Mouse (Mus musculus) MEL (cell line): ENCODE data around the gene Mpi. TPM values are rescaled to one million over a fixed set of nuclear protein-coding genes. Genes with fewer than 3 reads are reported as not detected.
A peak's percentile ranks its signal among the peaks of the same experiment; 100 is the strongest.

ENCODE experiments used
- DNase-seq: peaks from one replicate; pipeline ENCODE4 v3.0.0; 2011; ENCODE audit warnings: low read depth, low spot score
- H3K27ac ChIP-seq: 2 replicates; pipeline ENCODE4 v1.5.1; 2012; ENCODE audit warnings: low read depth, mild to moderate bottlenecking, control low read depth, low read length, moderate library complexity; ENCODE audit not compliant: control insufficient read depth
- H3K27me3 ChIP-seq, 2 experiments: fragments of 150-350 bp in 1 of 2; sonication (generic) in 1 of 2; 2 replicates each; pipeline ENCODE4 v1.6.1; 2012; ENCODE audit warnings: low read length in 2 of 2, mild to moderate bottlenecking in 2 of 2, improper control_type of control experiment in 1 of 2, moderate library complexity in 1 of 2; ENCODE audit not compliant: insufficient read depth in 2 of 2, control insufficient read depth in 1 of 2
- H3K36me3 ChIP-seq, 2 experiments: 2 replicates each; pipeline ENCODE4 v1.6.1; 2012 to 2014; ENCODE audit warnings: low read length in 2 of 2, improper control_type of control experiment in 1 of 2, inconsistent platforms in 1 of 2, mild to moderate bottlenecking in 1 of 2; ENCODE audit not compliant: insufficient read depth in 2 of 2, control insufficient read depth in 1 of 2
- H3K4me1 ChIP-seq, 2 experiments: fragments of 150-350 bp in 1 of 2; sonication (generic) in 1 of 2; 2 replicates each; pipeline ENCODE4 v1.6.1; 2012; ENCODE audit warnings: low read length in 2 of 2, improper control_type of control experiment in 1 of 2, mild to moderate bottlenecking in 1 of 2; ENCODE audit not compliant: insufficient read depth in 2 of 2, control insufficient read depth in 1 of 2
- H3K4me3 ChIP-seq, 2 experiments: fragments of 150-350 bp in 1 of 2; sonication (generic) in 1 of 2; 2 replicates each; pipeline ENCODE4 v1.5.1; 2012; ENCODE audit warnings: low read depth in 2 of 2, low read length in 2 of 2, mild to moderate bottlenecking in 2 of 2, moderate library complexity in 2 of 2, control low read depth in 1 of 2, improper control_type of control experiment in 1 of 2; ENCODE audit not compliant: control insufficient read depth in 1 of 2, insufficient read depth in 1 of 2
- H3K79me2 ChIP-seq: 2 replicates; pipeline ENCODE4 v1.6.1; 2012; ENCODE audit warnings: mild to moderate bottlenecking, low read length, moderate library complexity; ENCODE audit not compliant: control insufficient read depth, poor library complexity, insufficient read depth
- H3K9ac ChIP-seq: 2 replicates; pipeline ENCODE4 v1.6.1; 2012; ENCODE audit warnings: low read depth, mild to moderate bottlenecking, control low read depth, low read length, moderate library complexity; ENCODE audit not compliant: control insufficient read depth, poor library complexity, severe bottlenecking
- H3K9me3 ChIP-seq: fragments of 150-350 bp; sonication (generic); replicated peaks from 2 replicates; pipeline ENCODE4 v1.6.1; 2012; ENCODE audit warnings: mild to moderate bottlenecking, low read length, improper control_type of control experiment, moderate library complexity; ENCODE audit not compliant: insufficient read depth
- CHD1 ChIP-seq: IDR thresholded peaks from 2 replicates; pipeline ENCODE4 v1.6.1; 2012; ENCODE audit warnings: low read depth, mild to moderate bottlenecking, inconsistent platforms, low read length, improper control_type of control experiment
- CHD2 ChIP-seq: IDR thresholded peaks from 2 replicates; pipeline ENCODE4 v1.6.1; 2011; ENCODE audit warnings: low read length, improper control_type of control experiment
- CTCF ChIP-seq, 3 experiments: IDR thresholded peaks in 2 of 3; conservative IDR thresholded peaks in 1 of 3; 2 replicates each; pipeline ENCODE4 v1.5.1; 2011 to 2012; ENCODE audit warnings: low read length in 3 of 3, low read depth in 2 of 3, mild to moderate bottlenecking in 2 of 3, improper control_type of control experiment in 1 of 3, inconsistent platforms in 1 of 3, mixed read lengths in 1 of 3, moderate library complexity in 1 of 3; ENCODE audit not compliant: control insufficient read depth in 1 of 3, insufficient read depth in 1 of 3, poor library complexity in 1 of 3, severe bottlenecking in 1 of 3
- E2F4 ChIP-seq: IDR thresholded peaks from 2 replicates; pipeline ENCODE4 v1.6.1; 2011; ENCODE audit warnings: low read depth, low read length, improper control_type of control experiment, borderline replicate concordance
- GABPA ChIP-seq: IDR thresholded peaks from 2 replicates; pipeline ENCODE4 v1.6.1; 2012; ENCODE audit warnings: low read depth, mild to moderate bottlenecking, inconsistent platforms, low read length, improper control_type of control experiment, moderate library complexity
- KAT2A ChIP-seq: conservative IDR thresholded peaks from 2 replicates; pipeline ENCODE4 v1.6.1; 2012; ENCODE audit warnings: low read depth, low read length, improper control_type of control experiment, inconsistent platforms
- MAX ChIP-seq: IDR thresholded peaks from 2 replicates; pipeline ENCODE4 v1.6.1; 2011; ENCODE audit warnings: low read length, improper control_type of control experiment
- MXI1 ChIP-seq: IDR thresholded peaks from 2 replicates; pipeline ENCODE4 v1.6.1; 2011; ENCODE audit warnings: mild to moderate bottlenecking, low read depth, low read length, improper control_type of control experiment
- MYC ChIP-seq: IDR thresholded peaks from 2 replicates; pipeline ENCODE4 v1.6.1; 2011; ENCODE audit warnings: low read depth, mild to moderate bottlenecking, low read length, improper control_type of control experiment, moderate library complexity
- POLR2A ChIP-seq, 2 experiments: IDR thresholded peaks; 2 replicates each; pipeline ENCODE4 v1.6.1; 2011 to 2012; ENCODE audit warnings: low read length in 2 of 2, mild to moderate bottlenecking in 2 of 2, control low read depth in 1 of 2, improper control_type of control experiment in 1 of 2, low read depth in 1 of 2, moderate library complexity in 1 of 2; ENCODE audit not compliant: control insufficient read depth in 1 of 2, insufficient read depth in 1 of 2, poor library complexity in 1 of 2
- polyA plus RNA-seq, 2 experiments: library from polyadenylated mRNA; stranded (reverse) in 1 of 2; unstranded in 1 of 2; fragments of >175 nt in 1 of 2; fragments of >200 nt in 1 of 2; gene quantifications; 2 replicates each; pipeline versions ENCODE4 v1.2.1 to v1.2.4; 2012; ENCODE audit warnings: low replicate concordance in 2 of 2, low read depth in 1 of 2; ENCODE audit not compliant: insufficient read length in 2 of 2, insufficient read depth in 1 of 2, missing spikeins in 1 of 2
- total RNA-seq: library from RNA; depleted of rRNA; stranded (reverse); fragments of 300-350 nt; gene quantifications from 2 replicates; pipeline ENCODE4 v1.2.3, GENCODE M21; 2012

The Mpi gene
- total and polyA plus RNA-seq, 3 experiments, result 24.3 to 37.7 TPM; not detected in 1

GRCm38 (mm10) chr9:57554753-57555152 is 2.2 kb upstream of the Mpi start:
- no peak overlapping the region for H3K4me3 ChIP-seq
- H3K27ac ChIP-seq, result no peak overlapping the region
- no peaks in the 10 kb centered on the region; the same call in 1 of the 2 replicates for H3K79me2 ChIP-seq
- no peak overlapping the region for H3K9ac ChIP-seq
- H3K9me3 ChIP-seq, result no peaks in the 10 kb centered on the region
- H3K36me3 ChIP-seq, result peaks cover 0 to 6% of the 10 kb centered on the region in 2 experiments; a peak in 2 of 4 replicates
- no peaks in the 10 kb centered on the region for H3K27me3 ChIP-seq
- H3K4me1 ChIP-seq, result peaks cover 0 to 11% of the 10 kb centered on the region in 2 experiments; a peak in 2 of 4 replicates
- no peak for DNase-seq
- no peak for TF ChIP-seq MXI1
- TF ChIP-seq CHD1, result no peak
- TF ChIP-seq, all 39 proteins: peak for 0

GRCm38 (mm10) chr9:57553119-57553518 is 556 bp upstream of the Mpi start:
- no peak for DNase-seq
- H3K4me1 ChIP-seq, result peaks cover 0 to 8% of the 10 kb centered on the region in 2 experiments; a peak in 2 of 4 replicates
- TF ChIP-seq CTCF (IDR thresholded peaks at IDR 0.05 in 2 of 3, conservative IDR thresholded peaks at IDR 0.05 in 1 of 3; ENCODE audit: control insufficient read depth in 1 of 3, insufficient read depth in 1 of 3, low read depth in 2 of 3, low read length in 3 of 3, poor library complexity in 1 of 3, severe bottlenecking in 1 of 3) (no peak), MXI1 (no peak), CHD2 (no peak), KAT2A (no peak), MAX (no peak), POLR2A (IDR thresholded peaks at IDR 0.05; ENCODE audit: control insufficient read depth in 1 of 2, insufficient read depth in 1 of 2, low read depth in 1 of 2, low read length in 2 of 2, poor library complexity in 1 of 2) (no peak)
- TF ChIP-seq, all 39 proteins: peak for 0
- no peaks in the 10 kb centered on the region; the same call in 1 of the 2 replicates for H3K79me2 ChIP-seq
- no peaks in the 10 kb centered on the region for H3K27me3 ChIP-seq
- no peak overlapping the region for H3K27ac ChIP-seq
- peaks cover 0 to 4% of the 10 kb centered on the region in 2 experiments; a peak in 2 of 4 replicates for H3K36me3 ChIP-seq
- peak overlapping the region in 1 of 2 experiments; percentile 93; a peak in 2 of 4 replicates for H3K4me3 ChIP-seq
- H3K9ac ChIP-seq, result no peak overlapping the region
- no peaks in the 10 kb centered on the region for H3K9me3 ChIP-seq

GRCm38 (mm10) chr9:57550126-57550862 is 2.3 kb downstream of the Mpi start:
- Histone ChIP-seq H3K27ac (no peak overlapping the region), H3K9me3 (no peaks in the 10 kb centered on the region), H3K4me3 (no peak overlapping the region), H3K79me2 (no peaks in the 10 kb centered on the region; the same call in 1 of the 2 replicates), H3K36me3 (peaks cover 0 to 4% of the 10 kb centered on the region in 2 experiments; a peak in 2 of 4 replicates), H3K9ac (no peak overlapping the region), H3K4me1 (peaks cover 0 to 11% of the 10 kb centered on the region in 2 experiments; a peak in 2 of 4 replicates), H3K27me3 (no peaks in the 10 kb centered on the region)
- TF ChIP-seq CHD2 (no peak), E2F4 (no peak), GABPA (no peak), MAX (no peak), MYC (no peak)
- DNase-seq, result no peak
